Mouse (Mus musculus) left cerebral cortex, adult 11 months (tissue): Measurements from ENCODE around the gene Habp2.

Experiments used
- DNase-seq: peaks from one replicate; pipeline ENCODE4 v3.0.0; 2022; ENCODE audit warnings: low spot score

Habp2 gene

DNA sequence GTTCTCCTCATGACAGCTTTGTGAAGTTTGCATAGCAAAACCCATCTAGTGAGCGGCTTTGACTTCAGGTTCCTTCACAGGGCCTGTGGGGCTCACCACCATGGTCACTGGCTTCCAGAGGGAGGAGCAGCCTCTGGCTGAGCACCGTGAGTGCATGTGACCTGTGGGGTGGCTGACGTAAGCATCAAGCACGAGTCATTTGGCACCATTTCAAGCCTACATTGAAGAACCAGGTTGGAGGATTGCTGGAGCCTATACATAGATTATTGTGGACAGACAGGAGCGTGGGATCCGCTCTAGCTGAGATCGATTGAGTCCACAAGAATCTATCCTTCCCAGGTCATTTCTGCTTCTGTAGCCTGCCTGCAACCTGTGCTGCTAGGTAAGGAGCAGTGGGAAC lies at the start of gene Habp2:
TSS of gene Habp2 (plus strand) at position 272 of the 400 bp plus-strand sequence.
- DNase-seq = no peak

- no peak for DNase-seq
Observed at GRCm38 (mm10) chr19:56238501-56238900, 48.4 kb upstream of the Habp2 start.

DNA sequence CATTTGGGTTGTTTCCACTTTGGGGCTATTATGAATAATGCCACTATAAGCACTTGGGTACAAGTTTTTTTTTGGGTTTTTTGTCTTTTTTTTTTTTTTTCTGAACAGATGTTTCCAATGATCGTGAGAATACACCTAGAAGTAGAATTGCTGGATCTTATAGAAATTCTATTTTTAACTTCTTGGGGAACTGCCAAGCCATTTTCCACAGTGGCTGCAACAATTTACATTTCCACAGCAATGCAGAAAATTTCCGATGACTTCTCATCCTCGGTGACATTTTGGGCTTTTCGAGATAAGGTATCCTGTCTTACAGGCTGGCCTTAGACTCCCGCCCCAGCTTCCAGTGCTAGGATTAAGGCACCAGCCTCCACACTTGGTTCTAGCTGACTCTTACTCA lies 41.7 kb upstream of the Habp2 start:
- DNase-seq = no peak

GRCm38 (mm10) chr19:56252815-56253214 lies 34.1 kb upstream of the Habp2 start:
- DNase-seq = no peak

DNA sequence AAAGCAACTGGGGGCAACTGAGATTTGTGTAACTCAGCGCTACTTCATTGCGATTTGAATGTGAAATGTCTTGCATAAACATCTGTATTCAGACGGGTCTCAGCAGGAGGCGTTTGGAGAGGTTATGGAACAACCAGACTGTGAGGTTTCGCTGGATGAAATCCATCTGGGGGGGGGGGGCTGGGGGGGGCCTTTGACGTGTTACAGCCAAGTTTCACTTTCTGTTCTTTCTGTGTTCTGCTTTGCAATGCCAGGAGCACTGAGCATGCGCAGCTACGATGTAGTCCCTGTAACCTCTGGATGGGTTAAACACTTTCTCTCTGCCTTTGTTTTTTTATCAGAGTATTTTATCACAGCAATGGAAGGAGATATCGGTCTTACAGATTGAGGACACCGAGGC lies 33.7 kb upstream of the Habp2 start:
- no peak for DNase-seq

DNA sequence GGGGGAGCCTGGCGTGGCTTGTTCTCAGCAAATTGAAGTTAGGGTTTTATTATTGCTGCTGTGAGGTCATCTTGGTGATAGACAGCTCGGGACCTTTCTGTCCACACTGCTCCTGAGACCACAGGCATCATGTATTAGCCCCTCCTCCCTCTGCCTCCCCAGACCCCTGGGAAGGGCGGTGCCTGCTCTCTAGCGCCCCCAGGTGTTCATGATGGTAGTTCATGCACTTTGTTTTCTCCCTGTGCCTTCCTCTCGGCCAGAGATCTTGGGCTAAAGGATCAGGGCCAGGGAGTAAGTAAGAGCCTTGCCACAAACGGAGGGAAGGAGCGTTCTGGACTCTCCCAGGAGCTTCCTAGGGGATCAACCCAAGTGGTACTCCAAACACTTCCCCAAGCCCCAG lies 32.2 kb upstream of the Habp2 start:
- DNase-seq = no peak

DNA sequence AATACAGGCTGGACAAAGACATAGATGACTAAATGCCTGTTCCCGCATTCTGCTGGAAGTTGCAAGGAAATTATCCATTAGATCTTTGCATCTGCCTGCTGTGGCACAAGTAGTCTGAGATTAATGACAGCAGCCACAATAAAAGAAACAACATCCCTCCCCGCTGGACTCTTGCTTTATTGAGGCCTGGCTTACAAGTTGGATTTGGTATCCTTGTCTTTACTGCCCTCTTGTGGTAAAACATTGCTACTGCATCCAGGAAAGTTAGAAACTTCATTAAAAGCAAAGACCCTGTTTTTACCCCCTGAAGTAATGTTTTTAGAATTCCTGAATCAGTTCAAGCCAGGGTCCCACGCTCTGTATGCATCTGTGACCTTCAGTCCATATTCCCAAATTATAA lies 31.4 kb upstream of the Habp2 start:
- DNase-seq = peak; percentile 7

- DNase-seq = no peak
Observed at GRCm38 (mm10) chr19:56256235-56256634, 30.7 kb upstream of the Habp2 start.

GRCm38 (mm10) chr19:56256741-56257140 lies 30.2 kb upstream of the Habp2 start:
- no peak for DNase-seq

DNA sequence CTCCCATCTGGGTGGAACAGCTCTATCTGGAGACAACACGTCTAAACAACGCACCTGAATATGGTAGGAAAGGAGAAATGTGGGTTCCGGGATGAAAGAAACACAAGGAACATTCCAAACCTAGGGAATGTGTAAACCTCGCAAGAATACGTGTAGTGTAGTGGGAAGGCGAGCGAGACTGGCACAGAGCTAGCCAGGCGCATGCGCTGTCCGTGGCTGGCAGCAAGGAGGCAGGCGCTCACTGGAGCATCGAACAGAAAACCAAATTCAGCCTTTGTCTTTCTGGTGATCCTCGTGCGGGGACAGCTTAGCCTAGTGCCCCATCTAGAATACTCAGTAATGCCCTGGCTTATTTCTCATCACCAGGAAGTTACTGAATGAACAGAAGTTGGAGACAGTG lies 23.2 kb upstream of the Habp2 start:
- no peak for DNase-seq

GRCm38 (mm10) chr19:56264175-56264574 lies 22.8 kb upstream of the Habp2 start:
- no peak for DNase-seq

GRCm38 (mm10) chr19:56265149-56265548 lies 21.8 kb upstream of the Habp2 start:
- no peak for DNase-seq

- DNase-seq = no peak
Observed at GRCm38 (mm10) chr19:56272081-56272480, 14.9 kb upstream of the Habp2 start.

GRCm38 (mm10) chr19:56277140-56277804 lies 9.7 kb upstream of the Habp2 start:
- DNase-seq = no peak

GRCm38 (mm10) chr19:56277951-56278350 lies 9.0 kb upstream of the Habp2 start:
- DNase-seq = no peak

- DNase-seq = no peak
Observed at GRCm38 (mm10) chr19:56278366-56278765, 8.6 kb upstream of the Habp2 start.

- no peak for DNase-seq
Observed at GRCm38 (mm10) chr19:56285222-56285621, 1.7 kb upstream of the Habp2 start.

DNA sequence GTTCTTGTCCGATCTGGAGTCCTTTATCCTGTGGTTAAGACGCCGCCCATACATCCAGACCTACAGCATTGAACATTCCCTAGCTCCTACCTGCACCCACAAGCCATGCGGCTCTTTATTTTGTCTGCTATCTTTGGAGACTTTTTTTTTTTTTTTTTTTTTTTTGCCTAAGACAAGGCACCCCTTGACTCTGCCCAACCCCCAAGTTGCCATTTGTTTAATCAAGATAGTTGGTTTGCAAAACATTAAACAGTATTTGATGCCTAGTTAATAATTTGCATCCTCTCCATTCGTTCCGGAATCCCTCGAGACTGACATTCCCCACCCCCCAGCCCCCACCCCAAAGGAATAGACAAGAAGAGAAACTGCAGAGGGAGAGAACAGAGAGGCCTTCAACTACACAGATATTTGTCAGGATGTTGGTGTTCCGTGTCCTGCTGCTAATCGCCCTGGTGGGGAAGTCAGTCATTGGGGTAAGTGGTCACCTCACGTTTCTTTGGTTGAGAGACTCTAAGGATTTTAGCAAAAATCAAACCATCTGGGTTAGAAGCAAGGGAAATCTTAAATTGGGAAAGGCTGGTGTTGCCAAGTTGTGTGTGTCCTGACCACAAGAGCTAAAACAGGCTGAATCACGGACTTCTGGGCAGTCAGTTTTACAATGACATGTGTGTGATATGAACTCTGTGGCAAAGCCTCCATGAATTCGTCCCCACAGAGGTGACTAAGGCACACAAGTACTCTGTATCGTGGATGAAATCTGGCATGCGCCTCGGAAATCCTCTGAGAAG lies 837 bp downstream of the Habp2 start:
- DNase-seq = no peak

- DNase-seq = no peak
Observed at GRCm38 (mm10) chr19:56288436-56288835, 1.5 kb downstream of the Habp2 start.

GRCm38 (mm10) chr19:56289642-56290041 lies 2.7 kb downstream of the Habp2 start:
- DNase-seq = no peak

DNA sequence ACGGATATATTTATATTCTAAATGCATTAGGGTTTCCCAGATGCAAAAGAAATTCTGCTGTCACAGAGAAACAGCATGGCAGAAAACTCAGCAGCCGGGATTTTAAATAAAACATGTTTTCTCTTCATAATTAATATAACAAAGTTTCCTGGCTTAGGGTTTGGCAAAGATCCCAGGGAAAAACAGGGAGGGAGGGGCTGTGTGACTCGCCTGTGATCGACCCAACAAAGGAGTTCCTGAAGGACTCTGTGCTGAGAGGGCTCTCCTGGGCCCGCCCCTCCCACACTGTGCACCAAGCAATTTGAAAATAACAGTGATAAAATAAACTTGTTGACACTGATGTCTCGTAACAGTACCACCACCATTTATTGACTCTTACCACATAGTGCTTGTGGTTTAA lies 5.0 kb downstream of the Habp2 start:
- DNase-seq = no peak

DNA sequence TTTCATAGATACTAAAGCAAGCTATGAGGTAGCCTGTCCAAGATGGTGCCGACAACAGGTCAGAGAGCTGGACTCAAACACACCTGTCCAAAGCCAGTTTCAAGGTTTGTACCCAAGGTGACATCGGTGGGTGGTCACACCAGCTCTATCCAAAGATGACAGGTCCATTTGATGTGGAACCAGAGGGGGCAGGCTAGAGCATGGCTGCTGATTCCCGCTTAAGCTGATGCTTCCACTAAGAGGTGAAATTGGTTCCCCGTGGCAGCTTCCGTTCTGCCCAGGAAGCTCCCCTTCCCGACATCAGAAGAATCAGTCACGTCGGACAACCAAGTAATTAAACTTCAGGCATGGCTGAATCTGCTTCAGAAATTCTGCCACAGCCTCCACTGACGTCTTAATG lies 5.4 kb downstream of the Habp2 start:
- no peak for DNase-seq

DNA sequence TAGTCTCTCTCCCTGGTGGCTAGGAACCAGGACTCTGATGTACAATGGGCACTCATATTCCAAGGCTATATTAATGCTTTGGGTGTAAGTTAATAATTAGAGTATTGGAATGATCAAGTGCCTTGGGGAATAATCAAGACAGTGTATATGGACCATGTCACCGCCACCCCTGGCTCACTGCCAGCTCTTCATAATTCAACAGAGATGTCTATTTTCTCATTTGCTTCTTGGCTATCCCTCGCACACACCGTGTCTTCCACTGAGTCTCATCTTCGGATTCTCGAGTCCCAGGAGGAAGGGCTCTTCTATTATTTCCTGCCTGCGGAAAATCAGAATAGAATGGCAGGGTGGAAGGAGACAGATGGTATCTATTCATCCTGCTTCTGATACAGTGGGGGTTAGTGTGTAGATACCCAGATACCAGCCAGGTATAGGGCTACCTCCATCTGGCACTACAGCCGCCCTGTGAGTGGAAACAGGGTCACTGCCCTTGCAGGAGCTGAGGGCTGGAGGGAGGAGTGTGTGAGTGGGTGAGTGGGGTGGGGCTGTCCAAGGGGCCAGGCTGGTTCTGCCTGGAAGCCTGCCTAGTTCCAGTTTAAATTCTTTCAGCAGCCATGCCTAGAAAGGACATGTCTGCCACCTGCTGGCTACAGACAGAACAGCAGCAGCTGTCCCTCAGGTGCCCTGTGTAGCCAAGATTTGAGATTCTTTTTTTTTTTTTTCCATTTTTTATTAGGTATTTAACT lies 7.9 kb downstream of the Habp2 start:
- DNase-seq = peak; percentile 61
